In the genomic region with DNA sequence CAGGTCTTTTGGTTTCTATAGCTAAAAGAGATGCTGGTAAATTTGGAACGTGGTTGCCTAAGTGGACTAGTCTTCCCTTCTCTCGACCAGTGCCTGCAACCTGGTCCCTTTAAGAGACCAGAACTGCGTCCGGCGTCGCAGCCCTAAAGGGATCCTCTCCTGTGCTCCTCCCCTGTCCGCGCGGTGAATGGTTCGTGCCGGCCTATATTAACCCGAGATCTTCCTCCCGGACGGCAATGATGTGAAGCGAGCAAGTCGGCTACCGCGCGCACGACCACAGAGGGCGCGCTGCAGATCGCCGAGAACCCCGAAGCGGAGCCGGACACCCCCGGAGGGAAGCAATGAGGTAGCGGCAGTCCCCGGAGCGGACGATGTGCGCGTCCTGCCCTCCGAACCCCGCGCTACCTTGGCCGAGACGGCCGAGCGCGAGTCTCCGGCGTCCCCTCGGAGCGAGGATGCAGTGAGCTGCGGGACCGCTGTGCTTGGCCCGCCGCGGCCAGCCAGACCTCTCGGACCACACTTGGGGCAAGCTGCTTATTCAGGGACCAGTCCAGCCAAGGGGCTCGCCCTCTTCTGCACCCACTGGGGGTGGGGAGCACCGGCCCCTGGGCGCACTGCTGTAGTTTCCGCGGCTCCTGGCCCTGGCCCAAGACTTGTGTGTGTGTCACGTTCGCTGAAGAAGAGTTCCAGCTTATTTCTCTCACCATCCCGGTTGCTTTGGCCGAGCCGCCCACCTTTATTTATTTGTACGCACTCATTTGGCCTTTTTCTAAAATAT, we compare ENCODE assay signal across 8 mouse cellular contexts. TPM values are rescaled to one million over a fixed set of nuclear protein-coding genes. Genes with fewer than 3 reads are reported as not detected.
DNase-seq lines count a peak whose midpoint lies in the region; ATAC-seq lines count a peak whose summit lies in the region.

TSS of gene Fam43a (plus strand) at position 233 of the 778 bp plus-strand sequence.

- DNase-seq in CD4-positive helper T cell, adult 2 months (ENCODE audit: low read depth, low spot score) = peak; percentile 80
- peak; percentile 98 for DNase-seq in brain, adult 2 months (ENCODE audit: low read depth, low spot score)
- peak; percentile 89 for DNase-seq in forebrain, embryonic 10.5 days (ENCODE audit: extremely low spot score, low spot score)
- DNase-seq in kidney, postnatal 14 days = peak; percentile 94
- DNase-seq in neural tube, embryonic 11.5 days (ENCODE audit: low spot score) = peak; percentile 91

- WGBS in forebrain, embryonic 10.5 days = under 1% methylated on average over 63 of the region's 63 CpGs
- under 1% methylated on average over 63 of the region's 63 CpGs for WGBS in heart, embryonic 14.5 days
- under 1% methylated on average over 63 of the region's 63 CpGs for WGBS in liver, embryonic 15.5 days (ENCODE audit: insufficient replicate concordance)
- WGBS in neural tube, embryonic 11.5 days = 0% methylated on average over 62 of the region's 63 CpGs
- WGBS in stomach, embryonic 16.5 days = under 1% methylated on average over 63 of the region's 63 CpGs

- H3K4me1 ChIP-seq in forebrain, embryonic 10.5 days = peaks cover 79% of the 10 kb centered on the region
- H3K4me1 ChIP-seq in heart, embryonic 14.5 days (ENCODE audit: control insufficient read depth in 2 of 2, insufficient read depth in 2 of 2, low read length in 2 of 2) = peaks cover 32 to 42% of the 10 kb centered on the region in 2 experiments
- peaks cover 42% of the 10 kb centered on the region for H3K4me1 ChIP-seq in liver, embryonic 15.5 days (replicated peaks)
- H3K4me1 ChIP-seq in neural tube, embryonic 11.5 days (ENCODE audit: control insufficient read depth, insufficient read depth, low read length) = peaks cover 15% of the 10 kb centered on the region
- peaks cover 39% of the 10 kb centered on the region for H3K4me1 ChIP-seq in stomach, embryonic 16.5 days (ENCODE audit: control insufficient read depth, insufficient read depth, low read length)

- H3K9ac ChIP-seq in heart, embryonic 14.5 days (ENCODE audit: low read length) = peak within 1 kb of the TSS; percentile 88
- H3K9ac ChIP-seq in liver, embryonic 15.5 days = peak within 1 kb of the TSS; percentile 49
- peak within 1 kb of the TSS; percentile 59 for H3K9ac ChIP-seq in neural tube, embryonic 11.5 days (ENCODE audit: low read length)
- H3K9ac ChIP-seq in stomach, embryonic 16.5 days (ENCODE audit: low read length) = peak within 1 kb of the TSS; percentile 85

- H3K27me3 ChIP-seq in forebrain, embryonic 10.5 days (ENCODE audit: poor library complexity, severe bottlenecking) = peaks cover 80% of the 10 kb centered on the region
- no peaks in the 10 kb centered on the region for H3K27me3 ChIP-seq in heart, embryonic 14.5 days (ENCODE audit: control insufficient read depth, insufficient read depth, low read length)
- H3K27me3 ChIP-seq in liver, embryonic 15.5 days = peaks cover 72% of the 10 kb centered on the region
- peaks cover 6% of the 10 kb centered on the region; the same call in 1 of the 2 replicates for H3K27me3 ChIP-seq in neural tube, embryonic 11.5 days (ENCODE audit: control insufficient read depth, insufficient read depth, low read length)
- no peaks in the 10 kb centered on the region for H3K27me3 ChIP-seq in stomach, embryonic 16.5 days (ENCODE audit: control insufficient read depth, insufficient read depth, low read length)

- H3K36me3 ChIP-seq in forebrain, embryonic 10.5 days (replicated peaks) = no peaks in the 10 kb centered on the region
- 0 out of 2 replicates have a peak, but pooled peaks cover 3% of the 10 kb centered on the region for H3K36me3 ChIP-seq in heart, embryonic 14.5 days (ENCODE audit: control insufficient read depth, insufficient read depth, low read length)
- H3K36me3 ChIP-seq in liver, embryonic 15.5 days (replicated peaks) = no peaks in the 10 kb centered on the region
- no peaks in the 10 kb centered on the region for H3K36me3 ChIP-seq in neural tube, embryonic 11.5 days (ENCODE audit: control insufficient read depth, insufficient read depth, low read length)
- H3K36me3 ChIP-seq in stomach, embryonic 16.5 days (ENCODE audit: control insufficient read depth, insufficient read depth, low read length) = no peaks in the 10 kb centered on the region

- no peaks in the 10 kb centered on the region for H3K9me3 ChIP-seq in forebrain, embryonic 10.5 days
- H3K9me3 ChIP-seq in heart, embryonic 14.5 days (ENCODE audit: control insufficient read depth, low read length) = no peaks in the 10 kb centered on the region
- no peaks in the 10 kb centered on the region for H3K9me3 ChIP-seq in liver, embryonic 15.5 days (replicated peaks)
- H3K9me3 ChIP-seq in neural tube, embryonic 11.5 days (ENCODE audit: control insufficient read depth, low read length) = no peaks in the 10 kb centered on the region
- H3K9me3 ChIP-seq in stomach, embryonic 16.5 days (replicated peaks; ENCODE audit: control insufficient read depth, low read length) = no peaks in the 10 kb centered on the region

- peak within 1 kb of the TSS; percentile 97 for H3K4me2 ChIP-seq in heart, embryonic 14.5 days (ENCODE audit: low read length)
- H3K4me2 ChIP-seq in liver, embryonic 15.5 days = peak within 1 kb of the TSS; percentile 70
- peak within 1 kb of the TSS; percentile 95 for H3K4me2 ChIP-seq in neural tube, embryonic 11.5 days (ENCODE audit: low read depth)
- peak within 1 kb of the TSS; percentile 92 for H3K4me2 ChIP-seq in stomach, embryonic 16.5 days (ENCODE audit: low read depth, low read length)

- peak; percentile 84 for ATAC-seq in heart, embryonic 14.5 days (ENCODE audit: insufficient number of reproducible peaks, insufficient read depth, low FRiP score, low read depth)
- ATAC-seq in liver, embryonic 15.5 days (ENCODE audit: insufficient read depth) = peak; percentile 64
- ATAC-seq in neural tube, embryonic 11.5 days (ENCODE audit: insufficient read depth, low FRiP score, low TSS enrichment) = peak; percentile 70
- ATAC-seq in stomach, embryonic 16.5 days (ENCODE audit: insufficient read depth, low FRiP score) = peak; percentile 87

- peak within 1 kb of the TSS; percentile 64 for H3K4me3 ChIP-seq in forebrain, embryonic 10.5 days
- peak within 1 kb of the TSS; percentile 58 to 89 for H3K4me3 ChIP-seq in heart, embryonic 14.5 days (ENCODE audit: control insufficient read depth in 1 of 2, insufficient read depth in 1 of 2, low read depth in 1 of 2, low read length in 2 of 2)
- peak within 1 kb of the TSS; percentile 57 for H3K4me3 ChIP-seq in liver, embryonic 15.5 days (replicated peaks)
- H3K4me3 ChIP-seq in neural tube, embryonic 11.5 days (ENCODE audit: low read depth, low read length) = peak within 1 kb of the TSS; percentile 70
- H3K4me3 ChIP-seq in stomach, embryonic 16.5 days (replicated peaks; ENCODE audit: low read length) = peak within 1 kb of the TSS; percentile 73

- H3K27ac ChIP-seq in forebrain, embryonic 10.5 days = peak within 1 kb of the TSS; percentile 79
- H3K27ac ChIP-seq in heart, embryonic 14.5 days (replicated peaks in 1 of 2; ENCODE audit: control insufficient read depth in 1 of 2, insufficient read depth in 1 of 2, low read depth in 2 of 2, low read length in 2 of 2) = peak within 1 kb of the TSS; percentile 47 to 92
- H3K27ac ChIP-seq in liver, embryonic 15.5 days (replicated peaks) = peak within 1 kb of the TSS; percentile 67
- H3K27ac ChIP-seq in neural tube, embryonic 11.5 days (ENCODE audit: low read depth, low read length) = peak within 1 kb of the TSS; percentile 69; the same call in 1 of the 2 replicates
- peak within 1 kb of the TSS; percentile 86 for H3K27ac ChIP-seq in stomach, embryonic 16.5 days (ENCODE audit: low read length)

RNA-seq across cellular contexts. Expression of gene Fam43a, which starts in this region (rescaled TPM):
- 13.8 and 14.7 TPM in 2 replicates for polyA plus RNA-seq in forebrain, embryonic 10.5 days (2016; fragmentation: Nextera tagmentation; extraction: Ambion mirVana)
- 6.4 and 8.5 TPM in 2 replicates for polyA plus RNA-seq in heart, embryonic 14.5 days (2014; fragmentation: Nextera tagmentation; extraction: Ambion mirVana)
- 5.2 and 6.0 TPM in 2 replicates for polyA plus RNA-seq in liver, embryonic 15.5 days (2015; fragmentation: Nextera tagmentation; extraction: Ambion mirVana)
- polyA plus RNA-seq in neural tube, embryonic 11.5 days (2014; fragmentation: Nextera tagmentation; extraction: Ambion mirVana) = 8.5 and 10.3 TPM in 2 replicates
- 15.5 and 16.7 TPM in 2 replicates for polyA plus RNA-seq in stomach, embryonic 16.5 days (2015; fragmentation: Nextera tagmentation; extraction: Ambion mirVana)

Comparison
In these comparisons a context has a peak if more than half of its experiments do, and no peak if none do; other contexts are left out.
1. Peak in every context shown above with its lines: DNase-seq, ATAC-seq, H3K4me3 ChIP-seq and H3K27ac ChIP-seq.